Mouse (Mus musculus) olfactory bulb, adult 2 months (tissue): Measurements from ENCODE around the gene Olfr869. TPM values are rescaled to one million over a fixed set of nuclear protein-coding genes. Genes with fewer than 3 reads are reported as not detected.

Source experiments
- H3K27ac ChIP-seq: fragments of 200-500 bp; 2 replicates; pipeline ENCODE4 v1.5.1; 2012; ENCODE audit warnings: low read depth, low read length; ENCODE audit not compliant: insufficient read depth
- H3K4me1 ChIP-seq: fragments of 200-500 bp; 2 replicates; pipeline ENCODE4 v1.6.1; 2012; ENCODE audit warnings: low read length; ENCODE audit not compliant: control insufficient read depth, insufficient read depth
- H3K4me3 ChIP-seq: fragments of 200-500 bp; 2 replicates; pipeline ENCODE4 v1.5.1; 2012; ENCODE audit warnings: mild to moderate bottlenecking, low read depth, low read length, moderate library complexity; ENCODE audit not compliant: insufficient read depth
- CTCF ChIP-seq: fragments of 200-500 bp; IDR thresholded peaks from 2 replicates; pipeline ENCODE4 v1.5.1; 2012; ENCODE audit warnings: low read depth, mild to moderate bottlenecking, low read length, moderate library complexity; ENCODE audit not compliant: insufficient read depth
- POLR2A ChIP-seq: fragments of 200-500 bp; IDR thresholded peaks from 2 replicates; pipeline ENCODE4 v1.6.1; 2012; ENCODE audit warnings: mild to moderate bottlenecking, low read depth, low read length, moderate library complexity; ENCODE audit not compliant: insufficient read depth
- WGBS: fragments of 180-500 bp; shearing (Covaris S2); methylation state at CpG from one replicate; pipeline ENCODE4 v1.1.7; 2018; 5-methylcytosine and 5-hydroxymethylcytosine counted together
- polyA plus RNA-seq: library from polyadenylated mRNA; stranded (reverse); fragments of >200 nt; gene quantifications from 2 replicates; pipeline ENCODE4 v1.2.4, GENCODE M21; 2012; ENCODE audit warnings: low replicate concordance; ENCODE audit not compliant: missing spikeins, insufficient read depth, insufficient read length

Olfr869 gene
- not detected in 2 replicates for polyA plus RNA-seq

DNA sequence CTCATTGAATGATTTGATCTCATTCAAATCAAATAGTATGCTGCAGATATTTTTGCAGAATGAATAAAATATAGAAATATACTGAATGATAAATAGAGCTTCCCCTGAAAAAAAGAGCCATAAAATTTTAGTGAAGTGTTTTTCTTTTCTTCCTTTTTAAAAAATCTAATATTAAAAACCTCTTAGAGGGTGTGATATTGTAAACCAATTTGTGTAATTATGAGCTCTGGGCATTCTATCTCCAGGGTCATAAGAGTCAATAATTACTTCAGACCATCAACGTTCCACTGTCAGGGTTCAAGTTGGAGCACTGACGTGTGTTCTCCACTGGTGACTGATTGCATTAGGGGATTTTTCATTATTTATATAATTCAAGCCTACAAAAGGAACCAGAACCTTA, at the start of gene Olfr869:
TSS of gene Olfr869 (plus strand) at position 301 of the 400 bp plus-strand sequence.
- WGBS: 71% methylated on average over 2 of the region's 2 CpGs
- no peak within 1 kb of the TSS for H3K4me3 ChIP-seq
- no peaks in the 10 kb centered on the region for H3K4me1 ChIP-seq
- no peak within 1 kb of the TSS for H3K27ac ChIP-seq
- TF ChIP-seq POLR2A (no peak), CTCF (no peak)

DNA sequence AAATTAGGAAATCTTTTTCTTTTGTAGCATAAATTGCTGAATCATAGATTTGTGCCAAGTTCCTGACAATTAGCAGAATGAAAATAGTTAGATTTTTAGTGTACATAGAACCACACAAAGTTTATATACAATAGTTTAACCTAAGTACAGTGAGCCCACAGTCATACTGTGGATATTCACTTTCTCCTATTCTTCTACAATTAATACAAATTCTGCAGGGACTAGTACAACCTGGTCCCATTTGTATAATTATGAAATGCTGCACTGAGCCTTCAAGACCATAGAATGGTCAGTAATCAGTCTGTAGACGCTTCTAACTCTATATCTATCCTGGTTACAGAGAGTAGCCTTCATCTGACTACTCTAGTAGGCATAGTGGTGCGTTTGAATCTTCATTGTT, 30.5 kb upstream of the Olfr869 start, which contains the start of gene Olfr868:
TSS of gene Olfr868 (plus strand) at position 301 of the 400 bp plus-strand sequence.
- 29% methylated on average over 2 of the region's 2 CpGs for WGBS
- Histone ChIP-seq H3K4me1 (no peaks in the 10 kb centered on the region), H3K4me3 (no peak within 1 kb of the TSS), H3K27ac (no peak within 1 kb of the TSS)
- TF ChIP-seq CTCF: no peak

DNA sequence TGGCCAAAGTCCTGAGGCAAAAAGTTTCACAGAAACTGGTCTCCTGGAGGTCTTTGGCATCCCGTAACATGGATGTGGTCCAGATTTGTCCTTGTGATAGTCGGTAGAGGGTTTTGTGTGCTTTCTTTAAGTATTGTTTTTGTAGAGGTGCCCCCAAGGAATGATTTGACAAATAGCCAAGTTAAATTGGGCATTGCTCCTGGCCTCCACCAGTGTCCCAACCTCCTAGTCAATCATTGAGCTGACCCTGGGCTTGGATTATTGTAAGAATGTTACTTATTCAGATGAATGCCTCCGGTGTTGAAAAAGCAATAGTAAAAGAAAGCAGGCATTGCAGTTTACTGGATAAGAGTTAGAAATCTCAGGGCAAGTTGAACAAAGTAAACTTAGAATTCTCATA, 20.9 kb downstream of the Olfr869 start:
- 94% methylated on average over 3 of the region's 3 CpGs for WGBS
- no peak overlapping the region for H3K4me3 ChIP-seq
- TF ChIP-seq CTCF: no peak
- TF ChIP-seq POLR2A: no peak
- H3K27ac ChIP-seq: no peak overlapping the region
- no peaks in the 10 kb centered on the region for H3K4me1 ChIP-seq

DNA sequence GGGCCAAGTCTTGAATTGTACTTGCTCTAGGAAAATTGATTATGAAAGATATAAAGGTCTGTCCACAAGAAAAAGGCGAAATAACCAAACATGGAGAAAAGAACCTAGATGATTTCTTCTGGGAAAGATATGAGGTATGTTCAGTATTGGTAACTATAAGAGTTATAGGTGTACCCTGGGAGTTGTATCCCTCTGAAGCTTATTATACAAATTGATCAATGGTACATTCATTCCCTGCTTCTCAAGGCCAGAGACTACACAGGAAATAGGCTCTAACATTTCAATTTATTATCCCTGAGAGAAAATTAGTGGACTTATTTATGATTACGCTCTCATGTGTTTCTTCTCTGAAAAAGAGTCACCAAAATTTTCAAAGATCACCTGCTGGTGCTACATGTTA, 45.1 kb downstream of the Olfr869 start, which contains the start of gene Olfr870:
TSS of gene Olfr870 (minus strand) at position 101 of the 400 bp plus-strand sequence.
- Histone ChIP-seq H3K4me3 (no peak within 1 kb of the TSS), H3K4me1 (no peaks in the 10 kb centered on the region), H3K27ac (no peak within 1 kb of the TSS)
- TF ChIP-seq POLR2A: no peak
- no peak for TF ChIP-seq CTCF
- WGBS: 68% methylated on average over 2 of the region's 2 CpGs

DNA sequence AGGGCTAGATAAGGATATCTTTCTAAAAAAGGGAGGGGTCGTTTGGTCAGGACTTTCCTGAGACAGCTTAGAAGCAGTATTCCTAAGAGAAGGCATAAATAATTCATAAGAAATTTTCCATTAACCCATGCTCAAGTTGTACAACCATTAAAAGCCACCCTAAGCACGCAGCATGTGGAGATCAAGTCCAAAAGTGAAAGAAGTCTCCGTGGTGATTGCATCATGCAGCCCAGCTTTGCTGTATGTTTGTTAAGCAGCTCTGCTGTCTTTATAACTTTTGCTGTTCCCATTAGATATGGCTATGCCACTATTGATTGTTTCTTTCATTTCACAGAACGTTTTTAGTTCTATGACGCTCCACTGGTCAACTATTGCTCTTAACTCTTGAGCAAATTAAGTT, 50.7 kb downstream of the Olfr869 start:
- 68% methylated on average over 5 of the region's 5 CpGs for WGBS
- Histone ChIP-seq H3K4me1 (no peaks in the 10 kb centered on the region), H3K4me3 (no peak overlapping the region), H3K27ac (no peak overlapping the region)
- TF ChIP-seq CTCF: no peak
- TF ChIP-seq POLR2A: no peak

Other genes with a start within 250 kb of the Olfr869 start
- gene Olfr862, start 241.0 kb upstream of the Olfr869 start, polyA plus RNA-seq: not detected in 2 replicates
- not detected in 2 replicates for gene Olfr77, start 212.1 kb upstream of the Olfr869 start, polyA plus RNA-seq
- not detected in 2 replicates for gene Olfr866, start 101.0 kb upstream of the Olfr869 start, polyA plus RNA-seq
- gene Olfr867, start 71.4 kb upstream of the Olfr869 start, polyA plus RNA-seq: not detected in 2 replicates
- gene Olfr868, start 30.4 kb upstream of the Olfr869 start, polyA plus RNA-seq: not detected in 2 replicates
- gene Olfr870, start 45.0 kb downstream of the Olfr869 start, polyA plus RNA-seq: not detected in 2 replicates
- not detected in 2 replicates for gene Olfr871, start 83.2 kb downstream of the Olfr869 start, polyA plus RNA-seq
- gene Olfr872, start 108.1 kb downstream of the Olfr869 start, polyA plus RNA-seq: not detected in 2 replicates
- not detected in 2 replicates for gene Olfr39, start 153.3 kb downstream of the Olfr869 start, polyA plus RNA-seq
- gene Olfr873, start 169.5 kb downstream of the Olfr869 start, polyA plus RNA-seq: not detected in 2 replicates
- not detected in 2 replicates for gene Olfr18, start 207.1 kb downstream of the Olfr869 start, polyA plus RNA-seq